Mouse (Mus musculus) intestine, embryonic 14.5 days (tissue): Measurements from ENCODE around the gene Pxylp1. TPM values are rescaled to one million over a fixed set of nuclear protein-coding genes. Genes with fewer than 3 reads are reported as not detected.

Source experiments
- ATAC-seq: fragments of 200-750 bp; cut with Nextera tagmentation; replicated peaks from 2 replicates; pipeline ENCODE4 v1.8.0; 2017; ENCODE audit warnings: low read depth, moderate number of reproducible peaks, moderate TSS enrichment, moderate library complexity; ENCODE audit not compliant: low FRiP score, low TSS enrichment
- DNase-seq: peaks from one replicate; pipeline ENCODE4 v3.0.0-alpha.2; 2018; ENCODE audit warnings: low spot score
- H3K27ac ChIP-seq: fragments of 300-500 bp; sonication (generic); 2 replicates; pipeline ENCODE4 v1.5.1; 2014; ENCODE audit warnings: low read depth, mild to moderate bottlenecking, control low read depth
- H3K27me3 ChIP-seq: fragments of 300-500 bp; sonication (generic); replicated peaks from 2 replicates; pipeline ENCODE4 v1.6.1; 2014; ENCODE audit warnings: low read length, control low read depth; ENCODE audit not compliant: control insufficient read depth, insufficient read depth
- H3K36me3 ChIP-seq: fragments of 300-500 bp; sonication (generic); 2 replicates; pipeline ENCODE4 v1.6.1; 2014; ENCODE audit warnings: low read length, control low read depth; ENCODE audit not compliant: control insufficient read depth, insufficient read depth
- H3K4me1 ChIP-seq: fragments of 300-500 bp; sonication (generic); replicated peaks from 2 replicates; pipeline ENCODE4 v1.6.1; 2014; ENCODE audit warnings: low read length, control low read depth, mixed read lengths; ENCODE audit not compliant: control insufficient read depth, insufficient read depth
- H3K4me2 ChIP-seq: fragments of 300-500 bp; sonication (generic); 2 replicates; pipeline ENCODE4 v1.6.1; 2014; ENCODE audit warnings: low read length
- H3K4me3 ChIP-seq: fragments of 300-500 bp; sonication (generic); 2 replicates; pipeline ENCODE4 v1.5.1; 2014; ENCODE audit warnings: low read depth, low read length, control low read depth, mixed read lengths
- H3K9ac ChIP-seq: fragments of 300-500 bp; sonication (generic); 2 replicates; pipeline ENCODE4 v1.6.1; 2014; ENCODE audit warnings: mild to moderate bottlenecking, low read length
- H3K9me3 ChIP-seq: fragments of 300-500 bp; sonication (generic); 2 replicates; pipeline ENCODE4 v1.6.1; 2016; ENCODE audit warnings: low read length, control low read depth; ENCODE audit not compliant: control insufficient read depth
- WGBS: fragments of 180-500 bp; shearing (Covaris S2); extraction: QIAGEN DNeasy Blood & Tissue Kit; methylation state at CpG from one replicate; pipeline ENCODE4 v1.1.7; 2014; 5-methylcytosine and 5-hydroxymethylcytosine counted together
- polyA plus RNA-seq: library from polyadenylated mRNA; unstranded; fragments of >200 nt; fragmentation: Nextera tagmentation; extraction: Ambion mirVana; gene quantifications from 2 replicates; pipeline ENCODE4 v1.2.1, GENCODE M21; 2014

Gene Pxylp1
- polyA plus RNA-seq, 1 experiment from 2014 or later = 56.2 TPM

DNA sequence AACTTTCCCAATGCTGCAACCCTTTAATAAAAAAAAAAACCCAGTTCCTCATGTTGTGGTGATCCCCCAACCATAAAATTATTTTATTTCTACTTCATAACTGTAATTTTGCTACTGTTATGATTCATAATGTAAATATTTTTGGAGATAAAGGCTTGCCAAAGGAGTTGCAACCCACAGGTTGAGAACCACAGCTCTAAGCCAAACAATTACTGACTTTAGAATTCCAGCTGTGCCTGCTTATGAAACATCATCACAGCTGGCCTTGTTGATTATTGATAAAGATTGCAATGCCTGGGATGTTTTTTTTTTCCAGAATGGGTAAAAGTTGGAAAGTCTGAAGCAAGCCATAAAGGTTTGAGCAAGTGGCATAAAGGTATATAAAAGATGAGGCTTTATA lies 6.5 kb upstream of the Pxylp1 start:
- Histone ChIP-seq H3K4me2 (no peak overlapping the region), H3K27me3 (no peaks in the 10 kb centered on the region), H3K27ac (no peak overlapping the region), H3K4me1 (no peaks in the 10 kb centered on the region), H3K9ac (no peak overlapping the region), H3K36me3 (no peaks in the 10 kb centered on the region), H3K9me3 (no peaks in the 10 kb centered on the region), H3K4me3 (no peak overlapping the region)
- DNase-seq (no peak), ATAC-seq (no peak)

DNA sequence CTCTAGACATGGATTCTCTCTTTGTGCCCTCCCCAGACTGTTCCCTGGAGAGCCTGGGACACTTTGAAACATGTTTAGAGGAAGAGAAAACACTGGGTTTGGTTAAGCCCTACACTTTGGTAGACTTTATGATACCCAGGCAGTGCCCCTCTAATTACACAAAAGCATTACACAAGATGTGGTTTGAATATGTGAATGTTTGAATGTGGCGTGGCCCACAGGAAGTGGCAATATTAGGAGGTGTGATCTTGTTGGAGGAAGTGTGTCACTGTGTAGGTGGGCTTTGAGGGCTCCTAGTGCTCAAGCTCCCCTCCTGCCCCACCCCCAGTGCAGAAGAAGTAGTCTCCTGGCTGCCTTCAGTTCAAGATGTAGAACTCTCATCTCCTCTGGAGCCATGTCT lies 4.2 kb upstream of the Pxylp1 start:
- no peak overlapping the region for H3K4me3 ChIP-seq
- WGBS = 97% methylated on average over 1 of the region's 1 CpGs
- H3K9me3 ChIP-seq = no peaks in the 10 kb centered on the region
- ATAC-seq (no peak), DNase-seq (peak; percentile 33)
- no peaks in the 10 kb centered on the region for H3K36me3 ChIP-seq
- no peaks in the 10 kb centered on the region for H3K4me1 ChIP-seq
- no peak overlapping the region for H3K9ac ChIP-seq
- H3K27me3 ChIP-seq = no peaks in the 10 kb centered on the region
- H3K27ac ChIP-seq = no peak overlapping the region
- no peak overlapping the region for H3K4me2 ChIP-seq

DNA sequence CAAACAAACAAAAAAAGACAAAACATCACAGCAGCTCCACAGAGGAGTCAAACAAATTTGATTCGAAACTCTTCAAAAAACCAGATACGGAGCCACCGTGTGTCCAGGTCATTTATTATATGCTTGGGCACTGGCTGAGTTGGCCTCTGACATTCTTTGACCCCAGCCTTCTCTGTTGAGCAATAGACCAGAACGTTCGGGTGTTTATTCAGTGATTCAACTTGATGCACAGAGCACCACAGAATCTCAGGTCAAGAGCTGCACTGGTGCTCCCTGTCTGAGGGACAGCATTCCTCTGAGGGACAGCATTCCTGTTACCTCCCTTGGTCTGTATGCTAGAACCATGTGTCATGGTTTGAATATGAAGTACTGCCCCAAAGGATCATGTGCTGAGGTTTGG lies 1.1 kb upstream of the Pxylp1 start:
- 48% methylated on average over 5 of the region's 5 CpGs for WGBS
- H3K4me3 ChIP-seq = no peak overlapping the region
- no peak overlapping the region for H3K27ac ChIP-seq
- H3K4me2 ChIP-seq = no peak overlapping the region
- DNase-seq = no peak
- no peak overlapping the region for H3K9ac ChIP-seq
- H3K36me3 ChIP-seq = no peaks in the 10 kb centered on the region
- H3K4me1 ChIP-seq = peaks cover 4% of the 10 kb centered on the region; the same call in 1 of the 2 replicates
- H3K9me3 ChIP-seq = no peaks in the 10 kb centered on the region
- no peak for ATAC-seq
- H3K27me3 ChIP-seq = no peaks in the 10 kb centered on the region

DNA sequence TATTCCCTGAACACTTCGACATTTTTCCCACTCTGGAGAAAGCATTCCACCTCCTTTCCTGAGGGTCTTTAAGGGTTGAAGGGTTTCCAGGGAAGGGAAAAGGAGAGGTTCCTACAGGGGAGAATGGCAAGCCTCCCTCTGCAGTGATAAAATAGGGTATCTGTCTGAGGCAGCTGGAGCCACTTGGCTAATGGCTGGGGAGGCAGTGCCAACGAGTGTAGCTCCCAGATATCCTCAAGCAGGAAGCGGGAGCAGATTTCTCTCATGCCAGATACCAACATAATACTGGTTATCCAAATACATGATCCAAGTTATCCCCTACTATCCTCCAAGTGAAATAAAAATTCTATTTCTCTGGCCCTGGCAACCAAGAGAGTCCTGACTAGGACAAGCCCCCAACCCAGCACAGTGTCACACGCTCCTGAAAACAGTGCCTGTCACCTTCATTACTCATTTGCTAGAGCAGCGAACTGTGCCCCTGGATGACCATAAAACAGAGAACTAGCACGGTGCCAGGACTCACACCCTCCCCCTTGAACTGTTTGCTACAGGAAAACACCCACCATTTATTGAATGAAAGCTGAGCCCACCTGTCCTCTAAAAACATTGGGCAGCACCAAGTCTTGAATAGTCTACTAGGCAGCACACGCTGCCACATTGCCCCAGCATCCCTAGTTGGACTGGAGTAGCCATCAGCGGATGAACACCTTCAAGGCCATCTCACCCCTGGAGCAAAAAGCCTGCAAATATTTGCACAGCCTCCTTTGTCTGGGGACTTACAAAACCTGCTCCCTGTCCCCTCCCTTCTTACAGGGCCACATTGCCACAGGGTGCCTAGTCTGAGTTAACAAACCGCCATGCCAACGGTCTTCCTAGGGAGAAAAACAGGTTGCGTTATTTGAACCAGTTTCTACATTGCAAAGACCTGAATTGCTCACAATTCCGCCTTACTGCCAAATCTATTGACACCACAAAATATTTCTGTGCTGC lies 833 bp downstream of the Pxylp1 start:
- Histone ChIP-seq H3K9ac (no peak overlapping the region), H3K4me3 (no peak overlapping the region), H3K4me1 (peaks cover 20% of the 10 kb centered on the region), H3K36me3 (no peaks in the 10 kb centered on the region), H3K4me2 (peak overlapping the region; percentile 11; the same call in 1 of the 2 replicates), H3K27me3 (no peaks in the 10 kb centered on the region), H3K9me3 (no peaks in the 10 kb centered on the region), H3K27ac (no peak overlapping the region; the same call in 1 of the 2 replicates)
- ATAC-seq = no peak
- WGBS = 59% methylated on average over 12 of the region's 12 CpGs
- no peak for DNase-seq

DNA sequence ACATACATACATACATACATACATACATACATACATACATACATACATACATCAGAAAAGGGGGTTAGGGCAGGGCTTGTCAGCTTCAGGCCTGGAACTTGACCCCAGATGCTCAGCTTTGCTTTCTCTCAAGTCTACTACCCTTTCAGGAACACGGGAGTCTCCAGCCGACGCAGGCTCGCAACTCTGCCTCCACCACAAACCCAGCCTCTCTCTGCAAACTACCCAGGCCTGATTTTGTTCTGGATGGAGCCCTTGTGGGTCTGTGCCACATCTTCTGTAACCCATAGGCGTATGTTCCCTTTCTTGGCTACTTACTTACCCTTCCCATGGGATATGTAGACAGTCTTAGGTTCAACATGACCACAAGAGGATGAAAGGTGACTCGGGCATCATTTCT lies 1.7 kb downstream of the Pxylp1 start:
- no peaks in the 10 kb centered on the region for H3K36me3 ChIP-seq
- H3K4me2 ChIP-seq = no peak overlapping the region
- WGBS = 89% methylated on average over 6 of the region's 6 CpGs
- H3K9me3 ChIP-seq = no peaks in the 10 kb centered on the region
- ATAC-seq = no peak
- no peak overlapping the region for H3K4me3 ChIP-seq
- H3K27ac ChIP-seq = no peak overlapping the region
- no peak overlapping the region for H3K9ac ChIP-seq
- no peaks in the 10 kb centered on the region for H3K27me3 ChIP-seq
- H3K4me1 ChIP-seq = peaks cover 27% of the 10 kb centered on the region
- DNase-seq = no peak

DNA sequence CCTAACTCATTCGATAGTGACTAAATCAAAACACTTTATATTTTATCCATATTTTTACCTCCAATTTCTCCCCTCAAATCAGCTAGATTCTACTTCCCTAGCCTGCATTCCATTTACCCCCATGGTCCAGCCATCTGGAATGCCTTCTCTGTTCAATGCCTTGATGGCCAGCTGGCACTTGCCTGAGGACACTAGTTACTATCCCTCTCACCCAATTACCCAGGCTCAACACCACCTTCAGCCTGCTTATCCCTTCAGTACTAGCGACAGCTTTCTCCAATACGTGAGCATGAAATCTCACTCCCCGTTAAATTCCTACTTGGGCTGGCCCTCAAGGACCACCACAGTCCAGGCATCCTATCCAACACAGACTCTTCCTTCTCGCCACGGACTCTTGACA lies 2.2 kb downstream of the Pxylp1 start:
- Histone ChIP-seq H3K4me2 (peak overlapping the region; percentile 64), H3K4me3 (no peak overlapping the region), H3K9ac (no peak overlapping the region), H3K36me3 (no peaks in the 10 kb centered on the region), H3K27me3 (no peaks in the 10 kb centered on the region), H3K4me1 (peaks cover 31% of the 10 kb centered on the region), H3K27ac (no peak overlapping the region), H3K9me3 (no peaks in the 10 kb centered on the region)
- WGBS = 87% methylated on average over 6 of the region's 6 CpGs
- DNase-seq = no peak
- no peak for ATAC-seq

DNA sequence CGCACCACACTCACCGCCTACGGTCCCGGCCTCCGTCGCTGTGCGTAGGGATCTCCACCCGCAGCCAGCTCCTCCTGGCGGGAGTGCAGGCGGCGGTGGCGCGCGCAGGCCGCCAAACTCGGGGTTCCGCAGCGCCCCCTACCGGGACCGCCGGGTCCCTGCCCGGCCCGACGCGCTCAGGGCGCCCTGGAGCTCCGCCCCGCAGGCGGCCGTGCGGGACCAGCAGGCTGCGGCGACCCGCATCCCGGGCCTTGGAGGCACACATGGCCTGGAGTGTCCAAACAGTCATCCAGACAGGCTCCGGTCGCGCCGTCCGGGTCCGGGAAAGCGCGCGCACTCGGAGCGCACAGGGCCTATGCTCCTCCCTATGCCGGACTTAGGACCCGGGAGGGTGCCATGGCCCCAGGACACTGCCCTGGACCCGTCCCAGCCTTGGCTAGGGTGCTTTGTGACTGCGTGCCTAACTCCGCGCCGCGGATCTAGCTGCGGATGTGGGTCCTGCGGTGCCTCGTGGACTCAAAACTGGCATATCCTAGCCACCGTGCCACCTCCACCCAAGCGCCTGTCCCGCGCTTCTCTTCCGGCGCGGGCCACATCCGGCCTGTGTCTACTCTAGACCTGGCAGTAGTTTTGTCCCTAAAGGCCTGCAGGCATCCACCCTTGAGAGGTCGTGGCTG lies 3.0 kb downstream of the Pxylp1 start:
- Histone ChIP-seq H3K36me3 (no peaks in the 10 kb centered on the region), H3K9me3 (no peaks in the 10 kb centered on the region), H3K27me3 (no peaks in the 10 kb centered on the region), H3K4me2 (peak overlapping the region; percentile 64), H3K4me1 (peaks cover 34% of the 10 kb centered on the region), H3K4me3 (peak overlapping the region; percentile 61), H3K9ac (peak overlapping the region; percentile 82), H3K27ac (peak overlapping the region; percentile 48)
- DNase-seq (peak; percentile 96), ATAC-seq (peak; percentile 85)
- 2% methylated on average over 51 of the region's 66 CpGs for WGBS

DNA sequence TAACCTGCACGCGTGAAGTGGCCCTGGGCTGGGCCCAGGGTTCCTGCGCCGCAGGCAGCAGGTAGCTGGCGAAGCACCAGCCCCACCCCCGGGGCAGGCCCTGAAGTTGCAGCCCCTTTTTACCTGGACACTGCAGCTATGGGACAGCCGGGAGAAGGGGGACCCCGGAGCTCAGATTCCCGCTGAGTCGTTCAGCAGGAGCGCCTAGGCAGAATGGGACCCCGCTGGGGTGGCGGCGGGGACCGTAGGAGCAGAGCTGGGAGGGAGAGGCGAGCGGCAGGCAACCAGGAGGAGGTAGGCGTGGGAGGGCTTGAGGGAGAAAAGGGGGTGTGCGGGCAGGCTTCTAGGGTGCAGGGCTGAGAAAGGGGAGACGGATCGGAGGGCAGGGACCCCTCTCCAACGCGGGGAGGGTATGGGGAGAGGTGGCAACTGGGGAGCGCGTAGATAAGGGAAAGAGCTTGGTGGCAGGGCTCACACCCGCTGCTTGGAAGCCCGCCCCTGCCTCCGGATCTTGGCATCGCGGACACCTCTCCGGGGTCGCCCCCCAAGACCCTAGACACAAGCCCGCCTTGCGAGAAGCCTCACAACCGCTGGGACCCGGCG lies 3.6 kb downstream of the Pxylp1 start:
- no peaks in the 10 kb centered on the region for H3K9me3 ChIP-seq
- no peaks in the 10 kb centered on the region for H3K27me3 ChIP-seq
- peak overlapping the region; percentile 64 for H3K4me2 ChIP-seq
- ATAC-seq = peak; percentile 29
- H3K27ac ChIP-seq = peak overlapping the region; percentile 48; the same call in 1 of the 2 replicates
- WGBS = under 1% methylated on average over 37 of the region's 37 CpGs
- H3K4me3 ChIP-seq = peak overlapping the region; percentile 61
- peak; percentile 81 for DNase-seq
- no peaks in the 10 kb centered on the region for H3K36me3 ChIP-seq
- peak overlapping the region; percentile 82 for H3K9ac ChIP-seq
- peaks cover 40% of the 10 kb centered on the region for H3K4me1 ChIP-seq
